Mouse (Mus musculus) T-helper 2 cell (primary cell): ENCODE results near the gene Ucp3.
"Not testable (repeated sequence)": the region's sequence is repeated elsewhere in the genome, so short reads cannot be mapped to it uniquely, and the experiment has no call there.

Experiments used
- in situ Hi-C: fragments of 300-600 bp; cut with MboI, MseI; formaldehyde crosslinking; loops from one replicate; pipeline ENCODE4 v1.15.1; 2025; ENCODE audit warnings: high pct_unique_total_duplicates

Gene Ucp3

GRCm38 (mm10) chr7:100473846-100474454 is 1.2 kb downstream of the Ucp3 start:
- in situ Hi-C loops: no loop called here

- in situ Hi-C loops: no loop called here
Measured at GRCm38 (mm10) chr7:100474680-100475079, 1.9 kb downstream of the Ucp3 start.

- in situ Hi-C loops: no loop called here
Measured at GRCm38 (mm10) chr7:100479100-100479822, 6.5 kb downstream of the Ucp3 start.

GRCm38 (mm10) chr7:100479823-100480164 is 7.0 kb downstream of the Ucp3 start:
- in situ Hi-C loops: no loop called here

GRCm38 (mm10) chr7:100480175-100480574 is 7.4 kb downstream of the Ucp3 start:
- in situ Hi-C loops: no loop called here

- in situ Hi-C loops: not testable (repeated sequence)
Measured at GRCm38 (mm10) chr7:100482046-100482445, 9.3 kb downstream of the Ucp3 start.

GRCm38 (mm10) chr7:100484493-100484892 is 11.7 kb downstream of the Ucp3 start:
- in situ Hi-C loops: no loop called here

GRCm38 (mm10) chr7:100487301-100487700 is 14.5 kb downstream of the Ucp3 start:
- in situ Hi-C loops: no loop called here

- in situ Hi-C loops: no loop called here
Measured at GRCm38 (mm10) chr7:100488474-100489048, 15.8 kb downstream of the Ucp3 start.

GRCm38 (mm10) chr7:100492391-100493116 is 19.8 kb downstream of the Ucp3 start:
- in situ Hi-C loops: loop anchor here (10.0 kb wide), 1 partner anchor 1928 kb away; no protein-coding TSS in a partner anchor

- in situ Hi-C loops: loop anchor here (10.0 kb wide), 1 partner anchor 1928 kb away; no protein-coding TSS in a partner anchor
Measured at GRCm38 (mm10) chr7:100493117-100493483, 20.3 kb downstream of the Ucp3 start, which contains the start of gene Ucp2. Ucp2 (plus strand) TSS chr7:100493337.

- in situ Hi-C loops: loop anchor here (10.0 kb wide), 1 partner anchor 1929 kb away; no protein-coding TSS in a partner anchor
Measured at GRCm38 (mm10) chr7:100493484-100494414, 21.0 kb downstream of the Ucp3 start.

GRCm38 (mm10) chr7:100494415-100494831 is 21.6 kb downstream of the Ucp3 start:
- in situ Hi-C loops: loop anchor here (10.0 kb wide), 1 partner anchor 1930 kb away; no protein-coding TSS in a partner anchor

GRCm38 (mm10) chr7:100495042-100495441 is 22.3 kb downstream of the Ucp3 start:
- in situ Hi-C loops: loop anchor here (10.0 kb wide), 1 partner anchor 1930 kb away; no protein-coding TSS in a partner anchor

GRCm38 (mm10) chr7:100495581-100496251 is 22.9 kb downstream of the Ucp3 start:
- in situ Hi-C loops: loop anchor here (10.0 kb wide), 1 partner anchor 1931 kb away; no protein-coding TSS in a partner anchor

GRCm38 (mm10) chr7:100496371-100496770 is 23.6 kb downstream of the Ucp3 start:
- in situ Hi-C loops: loop anchor here (10.0 kb wide), 1 partner anchor 1932 kb away; no protein-coding TSS in a partner anchor

- in situ Hi-C loops: loop anchor here (10.0 kb wide), 1 partner anchor 1932 kb away; no protein-coding TSS in a partner anchor
Measured at GRCm38 (mm10) chr7:100496791-100497190, 24.0 kb downstream of the Ucp3 start.

GRCm38 (mm10) chr7:100497402-100497801 is 24.6 kb downstream of the Ucp3 start:
- in situ Hi-C loops: loop anchor here (10.0 kb wide), 1 partner anchor 1933 kb away; no protein-coding TSS in a partner anchor

- in situ Hi-C loops: loop anchor here (10.0 kb wide), 1 partner anchor 1933 kb away; no protein-coding TSS in a partner anchor
Measured at GRCm38 (mm10) chr7:100497982-100498381, 25.2 kb downstream of the Ucp3 start.

- in situ Hi-C loops: loop anchor here (10.0 kb wide), 1 partner anchor 1935 kb away; no protein-coding TSS in a partner anchor
Measured at GRCm38 (mm10) chr7:100499465-100499864, 26.7 kb downstream of the Ucp3 start.
